Mouse (Mus musculus): ENCODE data around the gene Gnmt.

Gnmt gene

DNA sequence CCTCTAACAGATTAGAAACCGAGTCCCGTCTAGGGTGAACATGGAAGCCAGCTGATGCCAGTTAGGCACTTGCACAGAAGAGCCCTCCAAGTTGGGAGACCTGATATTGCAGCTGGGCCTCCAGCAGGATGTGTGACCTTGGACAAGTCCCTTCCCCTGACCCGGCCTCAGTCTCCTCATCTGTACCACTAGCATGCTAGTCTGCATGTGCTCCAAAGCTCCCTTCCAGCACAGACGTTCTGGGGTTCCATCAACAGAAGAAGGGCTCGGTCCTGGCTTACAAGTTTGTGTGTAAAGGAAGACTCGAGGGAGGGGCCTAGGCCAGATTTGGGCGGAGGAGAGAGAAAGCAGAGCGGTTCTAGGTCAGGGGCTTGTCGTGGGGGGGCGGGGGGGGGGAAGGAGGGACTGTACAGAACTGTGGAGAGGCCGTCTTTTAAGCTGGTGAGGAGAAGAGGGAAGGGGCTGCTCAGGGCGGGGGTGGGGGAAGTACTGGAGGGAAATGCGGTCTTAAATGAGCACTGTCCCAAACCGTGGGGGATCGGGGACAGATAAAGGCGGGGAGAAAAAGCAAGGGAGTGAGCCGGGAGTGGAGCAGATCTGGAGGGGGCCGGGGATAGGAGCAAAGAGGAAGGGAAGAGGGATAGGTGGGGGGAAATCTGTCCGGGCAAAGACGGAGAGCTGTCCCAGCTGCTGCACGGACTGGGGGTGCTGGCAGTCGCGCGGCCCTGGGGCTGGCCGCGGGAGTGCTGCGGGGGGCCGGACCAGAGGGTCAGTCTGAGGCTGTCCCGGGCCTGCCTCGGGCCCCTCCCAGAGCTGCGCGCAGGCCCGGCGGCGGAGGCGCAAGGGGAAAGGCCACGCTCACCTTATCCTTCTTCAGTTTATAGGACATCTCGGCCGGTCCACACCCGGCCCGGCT is 24.7 kb downstream of the Gnmt start:
- in situ Hi-C loops (cut with MboI, MseI) = no loop called here

GRCm38 (mm10) chr17:46702506-46702905 is 26.5 kb downstream of the Gnmt start:
- in situ Hi-C loops (cut with MboI, MseI) = no loop called here

- in situ Hi-C loops (cut with MboI, MseI) = no loop called here
Measured at GRCm38 (mm10) chr17:46702100-46702499, 26.9 kb downstream of the Gnmt start.

DNA sequence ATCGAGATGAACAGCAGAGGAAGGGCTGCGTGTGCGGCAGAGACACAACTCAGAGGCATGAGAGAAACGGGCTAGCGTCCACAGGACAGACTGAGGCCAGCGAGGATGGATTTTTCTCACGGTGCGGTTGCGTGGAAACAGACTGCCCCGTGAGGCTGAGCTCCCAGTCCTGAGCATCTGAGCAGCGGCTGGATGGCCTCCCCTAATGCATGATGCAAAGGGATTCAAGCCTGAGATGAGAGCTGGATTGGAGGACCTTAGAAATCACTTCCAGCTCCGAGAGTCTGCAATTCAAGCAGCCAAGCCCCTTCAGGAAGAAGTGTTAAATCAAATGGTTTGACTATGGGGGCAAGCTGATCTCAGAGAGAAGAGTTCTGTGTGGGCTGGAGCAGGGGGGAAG is 27.5 kb downstream of the Gnmt start:
- in situ Hi-C loops (cut with MboI, MseI) = no loop called here

- in situ Hi-C loops (cut with MboI, MseI) = no loop called here
Measured at GRCm38 (mm10) chr17:46699912-46700311, 29.1 kb downstream of the Gnmt start.

DNA sequence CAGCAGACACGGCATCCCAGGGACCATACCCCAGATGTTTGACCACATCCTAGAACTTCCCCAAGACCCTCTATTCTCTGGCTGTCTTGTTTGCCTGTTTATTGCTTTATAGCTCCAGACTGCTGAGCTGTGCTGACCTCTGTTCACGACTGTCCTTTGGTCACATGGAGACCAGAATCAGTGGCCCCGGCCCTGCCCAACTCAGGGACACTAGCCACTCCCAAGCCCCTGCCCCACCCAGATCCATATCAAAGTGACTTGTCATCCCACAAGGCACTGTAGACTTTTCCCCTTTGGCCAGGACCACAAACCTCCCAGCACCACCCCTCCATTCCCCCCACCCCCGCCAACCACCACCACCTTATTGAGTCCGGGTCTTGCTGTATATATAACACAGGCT is 29.7 kb downstream of the Gnmt start:
- in situ Hi-C loops (cut with MboI, MseI) = no loop called here

DNA sequence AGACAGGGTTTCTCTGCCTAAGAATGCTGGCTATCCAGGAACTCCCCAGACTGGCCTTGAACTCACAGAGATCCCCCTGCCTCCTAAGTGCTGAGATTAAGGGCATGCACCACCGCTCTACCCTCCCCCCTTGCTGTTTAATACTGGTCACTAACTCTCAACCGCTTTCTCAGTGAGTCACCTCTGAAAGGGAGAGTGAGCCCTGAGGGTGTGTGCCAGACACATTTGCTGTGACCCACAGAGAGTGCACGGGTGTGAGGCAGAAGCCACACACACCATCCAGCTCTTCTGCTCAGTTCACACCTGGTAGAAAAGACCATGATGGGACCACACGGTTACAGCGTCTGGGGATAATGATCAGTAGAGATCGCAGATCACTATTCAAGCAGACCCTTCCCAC is 30.5 kb downstream of the Gnmt start:
- in situ Hi-C loops (cut with MboI, MseI) = no loop called here

DNA sequence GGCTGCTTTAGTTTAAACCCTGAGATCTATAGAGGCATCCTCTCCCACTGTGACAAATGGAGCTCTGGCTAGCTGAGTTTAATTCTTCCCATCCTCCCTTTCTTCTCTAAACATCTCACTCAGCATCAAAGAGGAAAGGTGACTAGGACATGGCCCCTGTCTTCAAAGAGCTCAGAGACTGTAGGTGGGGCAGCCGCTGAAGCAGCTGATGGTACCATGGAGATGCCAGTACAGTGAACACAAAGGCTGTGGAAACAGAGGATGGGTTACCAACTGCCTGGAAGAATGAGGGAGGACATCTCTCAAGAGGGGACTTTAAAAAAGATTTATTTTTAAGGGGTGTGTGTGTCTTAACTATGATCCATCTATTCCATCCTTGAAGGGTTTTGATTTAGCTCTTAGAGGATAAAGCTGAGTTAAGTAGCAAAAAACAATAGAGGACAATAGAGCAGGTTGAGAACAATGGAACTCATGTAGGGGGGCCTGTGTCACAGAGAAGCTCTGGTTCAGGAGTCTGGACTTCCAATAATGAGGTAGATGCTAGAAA is 34.4 kb downstream of the Gnmt start:
- in situ Hi-C loops (cut with MboI, MseI) = no loop called here

GRCm38 (mm10) chr17:46691390-46691789 is 37.6 kb downstream of the Gnmt start:
- in situ Hi-C loops (cut with MboI, MseI) = no loop called here

DNA sequence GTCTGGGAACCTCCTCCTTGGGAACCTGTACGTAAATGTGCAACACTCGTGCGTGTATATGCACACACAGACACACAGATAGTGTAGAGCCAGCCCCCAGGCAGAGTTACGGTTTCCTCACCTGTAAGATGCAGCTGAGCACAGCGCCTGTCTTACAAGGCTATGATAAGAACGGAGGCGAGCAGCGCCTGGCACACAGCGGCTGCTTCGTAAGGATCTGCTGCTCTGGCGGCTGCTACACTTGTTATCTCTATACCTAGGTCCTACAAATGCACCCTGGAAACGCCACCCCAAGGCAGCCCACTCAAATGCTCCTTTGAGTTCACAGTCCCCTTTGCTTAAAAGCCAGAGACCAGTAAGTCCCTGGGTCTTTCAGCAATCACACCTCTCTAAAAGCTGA is 38.3 kb downstream of the Gnmt start:
- in situ Hi-C loops (cut with MboI, MseI) = no loop called here

GRCm38 (mm10) chr17:46685913-46686312 is 43.1 kb downstream of the Gnmt start:
- in situ Hi-C loops (cut with MboI, MseI) = no loop called here

- in situ Hi-C loops (cut with MboI, MseI) = no loop called here
Measured at GRCm38 (mm10) chr17:46682654-46683389, 46.1 kb downstream of the Gnmt start.

GRCm38 (mm10) chr17:46681466-46682118 is 47.4 kb downstream of the Gnmt start:
- in situ Hi-C loops (cut with MboI, MseI) = no loop called here

DNA sequence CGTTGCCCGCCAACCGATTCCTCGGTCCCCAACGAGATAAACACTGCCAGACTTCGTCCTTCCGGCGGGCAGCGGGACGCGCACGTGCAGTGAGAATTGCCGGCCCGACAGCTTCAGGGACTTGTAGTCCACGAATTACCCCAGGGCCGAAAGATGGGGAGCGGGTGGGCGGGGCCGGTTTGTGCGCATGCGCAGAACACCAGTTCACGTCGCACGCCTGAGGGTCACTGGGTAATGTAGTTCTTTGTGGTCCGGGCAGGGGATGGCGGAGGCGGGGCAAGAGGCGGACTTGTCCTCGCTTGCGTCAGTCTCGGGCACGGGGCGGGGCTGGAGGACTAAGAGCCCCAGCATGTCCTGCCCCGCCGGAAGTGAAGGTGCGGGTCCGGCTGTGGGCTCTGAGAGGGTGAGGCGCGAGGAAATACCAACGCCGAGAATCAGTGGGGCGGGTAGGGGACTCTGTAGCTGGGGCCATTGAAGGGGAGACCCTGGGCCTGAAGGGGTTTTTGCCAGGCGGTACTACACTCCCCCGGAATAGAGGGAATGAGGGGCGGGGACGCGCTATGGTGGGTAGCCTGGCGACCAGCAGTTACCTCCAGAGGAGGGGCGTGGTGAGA is 48.1 kb downstream of the Gnmt start, which contains the start of gene Klhdc3:
Gene Klhdc3 (minus strand): TSS at position 155 of the 614 bp plus-strand sequence.
- in situ Hi-C loops (cut with MboI, MseI) = no loop called here

GRCm38 (mm10) chr17:46679843-46680759 is 48.9 kb downstream of the Gnmt start:
- in situ Hi-C loops (cut with MboI, MseI) = no loop called here

GRCm38 (mm10) chr17:46678911-46679310 is 50.1 kb downstream of the Gnmt start:
- in situ Hi-C loops (cut with MboI, MseI) = no loop called here

GRCm38 (mm10) chr17:46678416-46678815 is 50.6 kb downstream of the Gnmt start, which contains the start of gene Mea1:
Mea1 (plus strand) TSS chr17:46678793.
- in situ Hi-C loops (cut with MboI, MseI) = no loop called here

Measured in T-helper 1 cell (primary cell).